Mouse (Mus musculus): ENCODE results near the gene Pnpla2. TPM values are rescaled to one million over a fixed set of nuclear protein-coding genes. Genes with fewer than 3 reads are reported as not detected.

Gene Pnpla2
- total RNA-seq, 2 experiments from 2014 or later: 23.2 to 30.4 TPM

GRCm38 (mm10) chr7:141430585-141431240 lies 24.3 kb upstream of the Pnpla2 start:
- no peak for DNase-seq (ENCODE audit: extremely low spot score in 1 of 2, low spot score in 1 of 2)

- peak in 1 of 2 experiments; percentile 2 for DNase-seq (ENCODE audit: extremely low spot score in 1 of 2, low spot score in 1 of 2)
These were observed 23.4 kb upstream of the Pnpla2 start for GRCm38 (mm10) chr7:141431434-141432185.

- DNase-seq (ENCODE audit: extremely low spot score in 1 of 2, low spot score in 1 of 2): peak in 1 of 2 experiments; percentile 4
These were observed 22.8 kb upstream of the Pnpla2 start for GRCm38 (mm10) chr7:141432186-141432611.

- DNase-seq (ENCODE audit: extremely low spot score in 1 of 2, low spot score in 1 of 2): peak in 1 of 2 experiments; percentile 20
These were observed 22.1 kb upstream of the Pnpla2 start for GRCm38 (mm10) chr7:141432741-141433516.

GRCm38 (mm10) chr7:141433517-141434400 lies 21.2 kb upstream of the Pnpla2 start:
- DNase-seq (ENCODE audit: extremely low spot score in 1 of 2, low spot score in 1 of 2): peak in 1 of 2 experiments; percentile 20

GRCm38 (mm10) chr7:141434464-141434863 lies 20.5 kb upstream of the Pnpla2 start:
- DNase-seq (ENCODE audit: extremely low spot score in 1 of 2, low spot score in 1 of 2): peak in 1 of 2 experiments; percentile 44

GRCm38 (mm10) chr7:141435129-141435855 lies 19.7 kb upstream of the Pnpla2 start:
- DNase-seq (ENCODE audit: extremely low spot score in 1 of 2, low spot score in 1 of 2): peak in 1 of 2 experiments; percentile 56

- peak in 1 of 2 experiments; percentile 2 for DNase-seq (ENCODE audit: extremely low spot score in 1 of 2, low spot score in 1 of 2)
These were observed 19.0 kb upstream of the Pnpla2 start for GRCm38 (mm10) chr7:141435856-141436522.

- no peak for DNase-seq (ENCODE audit: extremely low spot score in 1 of 2, low spot score in 1 of 2)
These were observed 18.5 kb upstream of the Pnpla2 start for GRCm38 (mm10) chr7:141436523-141436892.

- DNase-seq (ENCODE audit: extremely low spot score in 1 of 2, low spot score in 1 of 2): peak; percentile 72 to 87
These were observed 17.5 kb upstream of the Pnpla2 start, which contains the start of gene Slc25a22 for GRCm38 (mm10) chr7:141437178-141438120. Slc25a22 (minus strand) TSS chr7:141437892.

- DNase-seq (ENCODE audit: extremely low spot score in 1 of 2, low spot score in 1 of 2): peak in 1 of 2 experiments; percentile 2
These were observed 16.6 kb upstream of the Pnpla2 start for GRCm38 (mm10) chr7:141438201-141438968.

GRCm38 (mm10) chr7:141439140-141439679 lies 15.8 kb upstream of the Pnpla2 start:
- no peak for DNase-seq (ENCODE audit: extremely low spot score in 1 of 2, low spot score in 1 of 2)

GRCm38 (mm10) chr7:141439811-141440210 lies 15.2 kb upstream of the Pnpla2 start:
- peak in 1 of 2 experiments; percentile 2 for DNase-seq (ENCODE audit: extremely low spot score in 1 of 2, low spot score in 1 of 2)

GRCm38 (mm10) chr7:141440613-141441012 lies 14.4 kb upstream of the Pnpla2 start:
- peak in 1 of 2 experiments; percentile 64 for DNase-seq (ENCODE audit: extremely low spot score in 1 of 2, low spot score in 1 of 2)

GRCm38 (mm10) chr7:141441460-141441859 lies 13.5 kb upstream of the Pnpla2 start:
- peak in 1 of 2 experiments; percentile 2 for DNase-seq (ENCODE audit: extremely low spot score in 1 of 2, low spot score in 1 of 2)

- DNase-seq (ENCODE audit: extremely low spot score in 1 of 2, low spot score in 1 of 2): peak in 1 of 2 experiments; percentile 1
These were observed 12.8 kb upstream of the Pnpla2 start for GRCm38 (mm10) chr7:141442199-141442598.
